Mouse (Mus musculus): ENCODE results near the gene Snx29.

DNA sequence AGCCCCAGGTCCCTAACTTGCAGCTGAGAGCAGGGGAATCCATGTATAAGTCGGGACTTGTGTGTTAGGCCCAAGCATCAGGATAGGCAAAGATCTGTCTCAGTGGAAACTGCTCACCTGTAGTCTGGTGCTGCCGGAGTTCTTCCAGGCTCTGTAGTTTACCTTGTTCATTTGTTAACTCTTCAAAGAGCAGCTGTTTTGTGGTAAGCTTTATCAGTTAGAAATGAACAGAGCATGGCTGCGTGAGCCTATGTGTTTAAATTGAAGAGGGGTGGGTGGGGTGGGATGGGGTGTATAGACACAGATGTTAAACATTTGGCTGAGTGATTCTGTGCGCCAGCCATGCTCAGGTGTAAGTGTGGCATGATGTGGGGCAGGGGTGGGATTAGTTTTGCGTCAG, 134.4 kb downstream of the Snx29 start:
- TF ChIP-seq CTCF (conservative IDR thresholded peaks at IDR 0.05; ENCODE audit: low read length) (no peak), NANOG (IDR thresholded peaks at IDR 0.05; ENCODE audit: borderline replicate concordance, low read length) (no peak), POU5F1 (IDR thresholded peaks at IDR 0.05; ENCODE audit: borderline replicate concordance, low read length) (no peak)

All from E14TG2a.4 (cell line).